ENCODE assay signal across 26 mouse cellular contexts in the genomic region with DNA sequence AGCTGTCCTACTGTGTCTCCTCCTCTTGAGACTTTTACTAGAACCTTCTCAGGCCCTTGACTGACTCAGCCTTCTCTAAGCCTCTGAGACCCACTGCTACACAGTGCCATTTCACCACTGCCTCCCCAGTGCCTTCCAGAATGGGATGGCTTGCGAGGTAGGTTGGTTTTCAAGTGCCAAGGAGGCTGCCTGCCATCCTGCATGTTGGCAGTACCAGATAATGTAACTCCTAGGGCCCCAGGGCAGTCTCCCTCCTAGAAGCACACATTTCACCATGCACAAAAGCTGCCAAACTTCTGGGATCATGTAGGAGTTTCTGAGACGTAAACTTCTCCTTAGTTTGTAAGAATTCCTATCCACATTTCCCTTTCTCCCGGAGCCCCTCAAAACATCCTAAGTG.
DNase-seq lines count a peak whose midpoint lies in the region; ATAC-seq and TF ChIP-seq lines count a peak whose summit lies in the region.
"Had no signal": no experiment of that assay in that cellular context is flagged by ENCODE, and none has a peak within 500 bp of the region (broad histone marks: within the 10 kb centered on the region; RNA-seq: fewer than 3 reads in every experiment).

No protein-coding gene starts in this region.

- DNase-seq in adrenal gland, postnatal 10 days = peak; percentile 42
- no peak for DNase-seq in adrenal gland, postnatal 4 days (ENCODE audit: low spot score in 2 of 2)
- no peak for DNase-seq in testis, postnatal 14 days (ENCODE audit: low spot score)
- DNase-seq: adrenal gland, adult 2 months; adrenal gland, postnatal 25 days; B cell, adult 2 months; cerebellum, adult 11 months; cerebellum, adult 18-20 months; cerebellum, adult 8-10 months; cerebellum, adult 9-11 months; cerebellum, postnatal 14 days; cerebellum, postnatal 36 days; embryo, embryonic 11 days; forebrain, postnatal 0 days had no signal

- H3K27ac ChIP-seq in testis, adult 2 months (ENCODE audit: control insufficient read depth, insufficient read depth, low read depth, low read length) = no peak overlapping the region
- H3K27ac ChIP-seq: embryonic facial prominence, embryonic 15.5 days; forebrain, embryonic 13.5 days; forebrain, embryonic 15.5 days had no signal

- ATAC-seq in cerebellum, adult (ENCODE audit: insufficient number of reproducible peaks, low FRiP score, low TSS enrichment) = no peak
- ATAC-seq: activated CD4-positive, CD25-positive, alpha-beta regulatory T cell, adult 4 months; CD4-positive, CD25-positive, alpha-beta regulatory T cell, adult 4 months; forebrain, embryonic 13.5 days; forebrain, embryonic 15.5 days; forebrain, postnatal 0 days; Patski had no signal

- H3K4me1 ChIP-seq in testis, adult 2 months (ENCODE audit: control insufficient read depth, insufficient read depth, low read length) = no peaks in the 10 kb centered on the region; the same call in 1 of the 2 replicates
- H3K4me1 ChIP-seq: embryonic facial prominence, embryonic 15.5 days; forebrain, embryonic 15.5 days had no signal

- no peak for TF ChIP-seq CTCF in testis, adult 2 months (IDR thresholded peaks at IDR 0.05; ENCODE audit: control insufficient read depth, insufficient read depth, insufficient replicate concordance, low read depth, low read length)

- H3K27me3 ChIP-seq in testis, adult 2 months (ENCODE audit: control insufficient read depth, insufficient read depth, low read length) = no peaks in the 10 kb centered on the region
- H3K27me3 ChIP-seq: CH12.LX; embryonic facial prominence, embryonic 13.5 days; embryonic facial prominence, embryonic 15.5 days; forebrain, embryonic 13.5 days; forebrain, embryonic 15.5 days; Patski had no signal

- no peak for TF ChIP-seq POLR2A in testis, adult 2 months (IDR thresholded peaks at IDR 0.05; ENCODE audit: control insufficient read depth, low read depth, low read length)

- no peaks in the 10 kb centered on the region for H3K36me3 ChIP-seq in testis, adult 2 months (ENCODE audit: control insufficient read depth, insufficient read depth, low read length)
- H3K36me3 ChIP-seq: embryonic facial prominence, embryonic 13.5 days; embryonic facial prominence, embryonic 15.5 days; forebrain, embryonic 15.5 days; G1E had no signal

- H3K4me3 ChIP-seq in testis, adult 2 months (ENCODE audit: control insufficient read depth, low read depth, low read length) = peak overlapping the region; percentile 45; the same call in 1 of the 2 replicates
- H3K4me3 ChIP-seq: embryonic facial prominence, embryonic 13.5 days; embryonic facial prominence, embryonic 15.5 days; erythroblast, embryonic 14.5 days; forebrain, embryonic 13.5 days; forebrain, embryonic 15.5 days had no signal
